Mouse (Mus musculus): ENCODE measurements around the gene Cyp2j13. TPM values are rescaled to one million over a fixed set of nuclear protein-coding genes. Genes with fewer than 3 reads are reported as not detected.
"Not testable (repeated sequence)": the region's sequence is repeated elsewhere in the genome, so short reads cannot be mapped to it uniquely, and the experiment has no call there.

Cyp2j13 gene
- not detected in 2 replicates for polyA plus RNA-seq (2015; fragmentation: Nextera tagmentation; extraction: Ambion mirVana)

GRCm38 (mm10) chr4:96077261-96078125 lies at the start of gene Cyp2j13:
Gene Cyp2j13, minus strand, starts transcription at chr4:96077546.
- Histone ChIP-seq H3K9me3 (replicated peaks; ENCODE audit: control insufficient read depth, low read length) (no peaks in the 10 kb centered on the region), H3K4me2 (ENCODE audit: low read depth, low read length) (peak within 1 kb of the TSS; percentile 37), H3K36me3 (ENCODE audit: control insufficient read depth, insufficient read depth, low read length) (no peaks in the 10 kb centered on the region), H3K9ac (ENCODE audit: low read length) (no peak within 1 kb of the TSS), H3K27me3 (ENCODE audit: control insufficient read depth, insufficient read depth, low read length) (no peaks in the 10 kb centered on the region), H3K4me3 (replicated peaks; ENCODE audit: low read length) (no peak within 1 kb of the TSS), H3K27ac (ENCODE audit: low read length) (no peak within 1 kb of the TSS), H3K4me1 (ENCODE audit: control insufficient read depth, insufficient read depth, low read length) (no peaks in the 10 kb centered on the region)
- ATAC-seq (ENCODE audit: insufficient read depth, low FRiP score): no peak
- WGBS: 8% methylated on average over 19 of the region's 20 CpGs

DNA sequence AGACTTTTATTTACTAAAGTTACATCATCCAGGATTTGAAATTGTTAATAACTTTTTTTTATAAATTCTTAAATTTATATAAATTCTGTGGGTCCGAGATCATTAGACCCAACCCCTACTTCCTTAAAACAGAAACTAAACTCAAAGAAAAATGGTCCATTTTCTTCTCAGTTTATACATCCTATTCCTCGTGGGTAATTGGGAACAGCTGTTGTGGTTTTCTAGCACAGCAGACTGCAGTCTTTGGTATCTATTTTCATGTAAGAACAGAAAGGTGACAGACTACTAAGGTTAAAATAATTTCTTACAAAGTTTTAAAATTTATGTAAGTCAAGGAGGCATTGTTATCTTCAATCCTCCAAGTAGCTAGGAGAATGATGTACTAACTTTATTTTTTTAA lies 19.5 kb upstream of the Cyp2j13 start:
- Histone ChIP-seq H3K9ac (ENCODE audit: low read length) (no peak overlapping the region), H3K27me3 (ENCODE audit: control insufficient read depth, insufficient read depth, low read length) (no peaks in the 10 kb centered on the region), H3K9me3 (replicated peaks; ENCODE audit: control insufficient read depth, low read length) (no peaks in the 10 kb centered on the region), H3K36me3 (ENCODE audit: control insufficient read depth, insufficient read depth, low read length) (no peaks in the 10 kb centered on the region), H3K4me2 (ENCODE audit: low read depth, low read length) (no peak overlapping the region), H3K27ac (ENCODE audit: low read length) (no peak overlapping the region), H3K4me3 (replicated peaks; ENCODE audit: low read length) (no peak overlapping the region), H3K4me1 (ENCODE audit: control insufficient read depth, insufficient read depth, low read length) (no peaks in the 10 kb centered on the region)
- WGBS: 37% methylated on average over 2 of the region's 2 CpGs
- no peak for ATAC-seq (ENCODE audit: insufficient read depth, low FRiP score)

- Histone ChIP-seq H3K4me1 (ENCODE audit: control insufficient read depth, insufficient read depth, low read length) (no peaks in the 10 kb centered on the region), H3K9me3 (replicated peaks; ENCODE audit: control insufficient read depth, low read length) (no peaks in the 10 kb centered on the region), H3K4me2 (ENCODE audit: low read depth, low read length) (no peak overlapping the region), H3K36me3 (ENCODE audit: control insufficient read depth, insufficient read depth, low read length) (no peaks in the 10 kb centered on the region), H3K27ac (ENCODE audit: low read length) (no peak overlapping the region), H3K9ac (ENCODE audit: low read length) (no peak overlapping the region), H3K27me3 (ENCODE audit: control insufficient read depth, insufficient read depth, low read length) (no peaks in the 10 kb centered on the region), H3K4me3 (replicated peaks; ENCODE audit: low read length) (no peak overlapping the region)
- no peak for ATAC-seq (ENCODE audit: insufficient read depth, low FRiP score)
Observed at GRCm38 (mm10) chr4:96091869-96092268, 14.5 kb upstream of the Cyp2j13 start.

DNA sequence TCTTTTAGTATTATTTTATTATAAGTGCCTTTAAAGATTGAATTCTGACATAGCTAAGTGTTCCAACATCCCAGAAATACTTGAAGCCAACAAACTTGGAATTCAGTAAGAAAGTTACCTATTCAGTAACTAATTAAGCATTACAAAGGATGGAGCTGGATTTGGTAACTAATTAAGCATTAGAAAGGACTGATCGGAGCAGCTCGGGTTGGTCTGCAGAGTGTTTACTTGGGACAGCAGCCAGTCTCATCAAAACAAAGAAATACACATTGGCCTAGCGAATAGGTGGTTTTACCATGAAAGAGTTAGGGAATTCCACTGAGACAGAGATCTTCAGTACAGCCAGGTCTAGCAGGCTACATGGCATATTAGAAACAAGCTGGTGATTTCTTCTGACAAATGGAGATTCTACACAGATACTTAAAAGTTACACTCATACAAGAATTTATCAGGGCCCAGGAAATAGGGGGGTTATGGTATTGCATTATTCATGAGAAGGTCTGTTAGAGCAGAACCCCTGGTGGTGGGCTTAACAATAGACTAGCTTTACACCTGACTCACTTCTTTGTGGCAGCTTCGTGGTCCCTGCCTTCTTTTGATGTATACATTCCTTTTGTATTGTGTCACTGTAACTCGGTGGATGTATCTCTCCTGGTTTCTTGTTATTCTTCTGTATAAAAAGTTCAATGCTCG lies 12.2 kb upstream of the Cyp2j13 start:
- H3K4me1 ChIP-seq (ENCODE audit: control insufficient read depth, insufficient read depth, low read length); H3K27me3 ChIP-seq (ENCODE audit: control insufficient read depth, insufficient read depth, low read length); H3K27ac ChIP-seq (ENCODE audit: low read length); H3K4me2 ChIP-seq (ENCODE audit: low read depth, low read length); ATAC-seq (ENCODE audit: insufficient read depth, low FRiP score); H3K4me3 ChIP-seq (replicated peaks; ENCODE audit: low read length); H3K36me3 ChIP-seq (ENCODE audit: control insufficient read depth, insufficient read depth, low read length); H3K9ac ChIP-seq (ENCODE audit: low read length); H3K9me3 ChIP-seq (replicated peaks; ENCODE audit: control insufficient read depth, low read length): not testable (repeated sequence)
- WGBS: 60% methylated on average over 6 of the region's 6 CpGs

DNA sequence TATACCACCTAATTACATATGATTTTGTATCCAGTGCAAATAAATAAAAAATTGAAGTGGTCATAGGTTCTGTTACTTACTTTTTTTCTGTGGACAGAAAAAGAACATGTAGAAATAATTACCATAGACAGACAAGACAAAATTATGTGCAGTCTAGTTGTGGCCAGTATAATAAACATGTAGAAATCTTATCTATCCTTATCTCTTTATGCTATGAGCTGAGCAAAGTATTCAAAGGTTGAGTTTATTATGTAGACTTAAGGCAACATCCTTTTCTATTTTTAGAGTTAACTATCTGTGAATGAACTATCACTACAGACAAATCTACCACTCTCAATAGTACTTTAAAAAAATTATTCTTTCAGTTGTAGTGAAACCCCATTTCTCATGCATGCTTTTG lies 962 bp upstream of the Cyp2j13 start:
- Histone ChIP-seq H3K4me3 (replicated peaks; ENCODE audit: low read length) (no peak overlapping the region), H3K36me3 (ENCODE audit: control insufficient read depth, insufficient read depth, low read length) (no peaks in the 10 kb centered on the region), H3K4me2 (ENCODE audit: low read depth, low read length) (no peak overlapping the region), H3K9ac (ENCODE audit: low read length) (no peak overlapping the region), H3K27ac (ENCODE audit: low read length) (no peak overlapping the region), H3K9me3 (replicated peaks; ENCODE audit: control insufficient read depth, low read length) (no peaks in the 10 kb centered on the region), H3K4me1 (ENCODE audit: control insufficient read depth, insufficient read depth, low read length) (no peaks in the 10 kb centered on the region), H3K27me3 (ENCODE audit: control insufficient read depth, insufficient read depth, low read length) (no peaks in the 10 kb centered on the region)
- ATAC-seq (ENCODE audit: insufficient read depth, low FRiP score): no peak

- Histone ChIP-seq H3K36me3 (ENCODE audit: control insufficient read depth, insufficient read depth, low read length) (no peaks in the 10 kb centered on the region), H3K4me3 (replicated peaks; ENCODE audit: low read length) (no peak overlapping the region), H3K9me3 (replicated peaks; ENCODE audit: control insufficient read depth, low read length) (no peaks in the 10 kb centered on the region), H3K27ac (ENCODE audit: low read length) (no peak overlapping the region), H3K27me3 (ENCODE audit: control insufficient read depth, insufficient read depth, low read length) (no peaks in the 10 kb centered on the region), H3K4me2 (ENCODE audit: low read depth, low read length) (no peak overlapping the region), H3K9ac (ENCODE audit: low read length) (no peak overlapping the region), H3K4me1 (ENCODE audit: control insufficient read depth, insufficient read depth, low read length) (no peaks in the 10 kb centered on the region)
- WGBS: 73% methylated on average over 2 of the region's 2 CpGs
- no peak for ATAC-seq (ENCODE audit: insufficient read depth, low FRiP score)
Observed at GRCm38 (mm10) chr4:96062045-96062444, 15.3 kb downstream of the Cyp2j13 start.

DNA sequence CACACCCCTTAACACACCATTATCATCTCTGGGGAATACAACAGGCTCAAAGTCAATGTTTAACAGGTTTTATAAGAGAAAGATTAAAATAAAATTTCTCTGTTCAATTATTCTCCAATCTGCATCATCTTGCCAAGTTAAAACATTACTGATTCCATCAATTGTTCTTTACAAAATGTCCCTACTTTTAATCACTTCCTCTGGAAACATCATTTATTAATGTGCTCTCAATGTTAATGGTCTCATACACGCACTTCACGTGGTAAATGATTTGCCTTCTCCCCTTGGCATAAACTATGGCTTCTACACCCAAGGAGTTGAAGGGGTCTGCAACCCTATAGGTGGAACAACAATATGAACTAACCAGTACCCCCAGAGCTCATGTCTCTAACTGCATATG lies 17.2 kb downstream of the Cyp2j13 start:
- Histone ChIP-seq H3K27ac (ENCODE audit: low read length) (no peak overlapping the region), H3K27me3 (ENCODE audit: control insufficient read depth, insufficient read depth, low read length) (no peaks in the 10 kb centered on the region), H3K4me3 (replicated peaks; ENCODE audit: low read length) (no peak overlapping the region), H3K36me3 (ENCODE audit: control insufficient read depth, insufficient read depth, low read length) (no peaks in the 10 kb centered on the region), H3K9ac (ENCODE audit: low read length) (no peak overlapping the region), H3K4me2 (ENCODE audit: low read depth, low read length) (no peak overlapping the region), H3K9me3 (replicated peaks; ENCODE audit: control insufficient read depth, low read length) (no peaks in the 10 kb centered on the region), H3K4me1 (ENCODE audit: control insufficient read depth, insufficient read depth, low read length) (no peaks in the 10 kb centered on the region)
- WGBS: 90% methylated on average over 2 of the region's 2 CpGs
- no peak for ATAC-seq (ENCODE audit: insufficient read depth, low FRiP score)

GRCm38 (mm10) chr4:96028412-96028811 lies 48.9 kb downstream of the Cyp2j13 start:
- no peak for ATAC-seq (ENCODE audit: insufficient read depth, low FRiP score)
- Histone ChIP-seq H3K9me3 (replicated peaks; ENCODE audit: control insufficient read depth, low read length) (no peaks in the 10 kb centered on the region), H3K27me3 (ENCODE audit: control insufficient read depth, insufficient read depth, low read length) (no peaks in the 10 kb centered on the region), H3K4me1 (ENCODE audit: control insufficient read depth, insufficient read depth, low read length) (no peaks in the 10 kb centered on the region), H3K27ac (ENCODE audit: low read length) (no peak overlapping the region), H3K9ac (ENCODE audit: low read length) (no peak overlapping the region), H3K4me2 (ENCODE audit: low read depth, low read length) (no peak overlapping the region), H3K36me3 (ENCODE audit: control insufficient read depth, insufficient read depth, low read length) (no peaks in the 10 kb centered on the region), H3K4me3 (replicated peaks; ENCODE audit: low read length) (no peak overlapping the region)
- 83% methylated on average over 1 of the region's 1 CpGs for WGBS

DNA sequence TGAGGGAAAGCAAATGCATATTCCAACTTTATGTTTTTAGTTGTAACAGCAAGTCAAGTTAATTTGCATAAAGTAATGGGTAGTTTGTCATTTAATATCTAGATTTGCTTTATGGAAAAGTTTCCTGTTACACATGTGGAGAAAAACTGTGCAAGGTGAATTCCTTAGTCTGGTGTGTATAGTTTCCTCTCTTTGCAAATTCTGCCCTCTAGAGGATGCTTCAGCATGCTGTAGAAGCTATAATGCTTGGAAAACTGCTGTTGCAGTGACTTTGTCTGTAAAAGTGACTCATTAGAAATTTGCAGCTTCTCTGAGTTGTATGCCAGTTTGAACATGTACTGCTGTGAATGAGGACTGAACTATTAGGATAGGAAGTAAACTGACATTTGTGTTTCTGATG lies 54.5 kb downstream of the Cyp2j13 start:
- ATAC-seq (ENCODE audit: insufficient read depth, low FRiP score): no peak

More for the DNA sequence above, 54.5 kb downstream of the Cyp2j13 start:
- Histone ChIP-seq H3K4me1 (ENCODE audit: control insufficient read depth, insufficient read depth, low read length) (no peaks in the 10 kb centered on the region), H3K27me3 (ENCODE audit: control insufficient read depth, insufficient read depth, low read length) (no peaks in the 10 kb centered on the region), H3K9me3 (replicated peaks; ENCODE audit: control insufficient read depth, low read length) (no peaks in the 10 kb centered on the region), H3K4me3 (replicated peaks; ENCODE audit: low read length) (no peak overlapping the region), H3K4me2 (ENCODE audit: low read depth, low read length) (no peak overlapping the region), H3K9ac (ENCODE audit: low read length) (no peak overlapping the region), H3K36me3 (ENCODE audit: control insufficient read depth, insufficient read depth, low read length) (no peaks in the 10 kb centered on the region), H3K27ac (ENCODE audit: low read length) (no peak overlapping the region)

Data from stomach, embryonic 16.5 days (tissue).